Mouse (Mus musculus) hindbrain, embryonic 16.5 days (tissue): ENCODE results near the gene Hist1h3b. TPM values are rescaled to one million over a fixed set of nuclear protein-coding genes. Genes with fewer than 3 reads are reported as not detected.
A peak's percentile ranks its signal among the peaks of the same experiment; 100 is the strongest.
"Not testable (repeated sequence)": the region's sequence is repeated elsewhere in the genome, so short reads cannot be mapped to it uniquely, and the experiment has no call there.

Experiments used
- ATAC-seq: fragments of 200-750 bp; cut with Nextera tagmentation; 2 replicates; pipeline ENCODE4 v1.8.0; 2017; ENCODE audit warnings: moderate TSS enrichment, moderate library complexity
- H3K27ac ChIP-seq: fragments of 300-500 bp; sonication (generic); 2 replicates; pipeline ENCODE4 v1.5.1; 2014; ENCODE audit warnings: low read depth, mild to moderate bottlenecking, control low read depth, low read length, moderate library complexity
- H3K27me3 ChIP-seq: fragments of 300-500 bp; sonication (generic); replicated peaks from 2 replicates; pipeline ENCODE4 v1.6.1; 2014; ENCODE audit warnings: low read length; ENCODE audit not compliant: control insufficient read depth, insufficient read depth
- H3K36me3 ChIP-seq: fragments of 300-500 bp; sonication (generic); 2 replicates; pipeline ENCODE4 v1.6.1; 2014; ENCODE audit warnings: mild to moderate bottlenecking, low read length, moderate library complexity, mixed read lengths; ENCODE audit not compliant: control insufficient read depth, insufficient read depth
- H3K4me1 ChIP-seq: fragments of 300-500 bp; sonication (generic); 2 replicates; pipeline ENCODE4 v1.6.1; 2014; ENCODE audit warnings: low read depth, low read length; ENCODE audit not compliant: control insufficient read depth, insufficient read depth
- H3K4me2 ChIP-seq: fragments of 300-500 bp; sonication (generic); 2 replicates; pipeline ENCODE4 v1.6.1; 2014; ENCODE audit warnings: mild to moderate bottlenecking, low read length, control low read depth, moderate library complexity
- H3K4me3 ChIP-seq: fragments of 300-500 bp; sonication (generic); 2 replicates; pipeline ENCODE4 v1.5.1; 2014; ENCODE audit warnings: mild to moderate bottlenecking, low read length, control low read depth, moderate library complexity
- H3K9ac ChIP-seq: fragments of 300-500 bp; sonication (generic); 2 replicates; pipeline ENCODE4 v1.6.1; 2014; ENCODE audit warnings: low read depth, mild to moderate bottlenecking, control low read depth, low read length, moderate library complexity
- H3K9me3 ChIP-seq: fragments of 300-500 bp; sonication (generic); 2 replicates; pipeline ENCODE4 v1.6.1; 2014; ENCODE audit warnings: mild to moderate bottlenecking, low read length, moderate library complexity; ENCODE audit not compliant: control insufficient read depth
- WGBS: fragments of 180-500 bp; shearing (Covaris S2); extraction: QIAGEN DNeasy Blood & Tissue Kit; methylation state at CpG from one replicate; pipeline ENCODE4 v1.1.7; 2014; 5-methylcytosine and 5-hydroxymethylcytosine counted together
- polyA plus RNA-seq: library from polyadenylated mRNA; unstranded; fragments of >200 nt; fragmentation: Nextera tagmentation; extraction: Ambion mirVana; gene quantifications from 2 replicates; pipeline ENCODE4 v1.2.1, GENCODE M21; 2015

Hist1h3b gene
- 1.7 and 2.7 TPM in 2 replicates for polyA plus RNA-seq

- Histone ChIP-seq H3K4me3 (peak within 1 kb of the TSS; percentile 46), H3K4me2 (peak within 1 kb of the TSS; percentile 79), H3K27ac (peak within 1 kb of the TSS; percentile 93), H3K9ac (peak within 1 kb of the TSS; percentile 60)
- under 1% methylated on average over 16 of the region's 47 CpGs for WGBS
- not testable (repeated sequence) for H3K27me3 ChIP-seq, H3K4me1 ChIP-seq, H3K36me3 ChIP-seq, H3K9me3 ChIP-seq
- peak; percentile 86 for ATAC-seq
These were observed at the start of gene Hist1h3b for GRCm38 (mm10) chr13:23752067-23752741. Hist1h3b (plus strand) TSS chr13:23752267.

- H3K27ac ChIP-seq, H3K4me1 ChIP-seq, H3K4me2 ChIP-seq, H3K36me3 ChIP-seq, ATAC-seq, H3K9ac ChIP-seq, H3K27me3 ChIP-seq, H3K4me3 ChIP-seq, H3K9me3 ChIP-seq: not testable (repeated sequence)
- 89% methylated on average over 2 of the region's 2 CpGs for WGBS
These were observed 49.3 kb upstream of the Hist1h3b start for GRCm38 (mm10) chr13:23702801-23703200.

GRCm38 (mm10) chr13:23705751-23706356 is 46.2 kb upstream of the Hist1h3b start:
- H3K36me3 ChIP-seq: no peaks in the 10 kb centered on the region
- H3K9ac ChIP-seq: no peak overlapping the region
- no peaks in the 10 kb centered on the region for H3K27me3 ChIP-seq
- H3K4me1 ChIP-seq: peaks cover 6% of the 10 kb centered on the region
- no peak for ATAC-seq
- H3K9me3 ChIP-seq: no peaks in the 10 kb centered on the region
- no peak overlapping the region for H3K27ac ChIP-seq
- no peak overlapping the region for H3K4me3 ChIP-seq
- WGBS: 95% methylated on average over 7 of the region's 7 CpGs
- H3K4me2 ChIP-seq: no peak overlapping the region

GRCm38 (mm10) chr13:23706771-23707170 is 45.3 kb upstream of the Hist1h3b start:
- peaks cover 6% of the 10 kb centered on the region for H3K4me1 ChIP-seq
- 0 out of 2 replicates have a peak, but pooled peaks cover 3% of the 10 kb centered on the region for H3K27me3 ChIP-seq
- H3K9ac ChIP-seq: no peak overlapping the region
- H3K4me2 ChIP-seq: no peak overlapping the region
- no peak for ATAC-seq
- H3K9me3 ChIP-seq: no peaks in the 10 kb centered on the region
- no peak overlapping the region for H3K27ac ChIP-seq
- H3K36me3 ChIP-seq: no peaks in the 10 kb centered on the region
- 94% methylated on average over 12 of the region's 12 CpGs for WGBS
- no peak overlapping the region for H3K4me3 ChIP-seq

GRCm38 (mm10) chr13:23708041-23708440 is 44.0 kb upstream of the Hist1h3b start:
- H3K4me3 ChIP-seq: no peak overlapping the region
- no peaks in the 10 kb centered on the region for H3K9me3 ChIP-seq
- no peak overlapping the region for H3K27ac ChIP-seq
- peaks cover 6% of the 10 kb centered on the region for H3K4me1 ChIP-seq
- 90% methylated on average over 4 of the region's 4 CpGs for WGBS
- no peaks in the 10 kb centered on the region for H3K36me3 ChIP-seq
- H3K27me3 ChIP-seq: 0 out of 2 replicates have a peak, but pooled peaks cover 3% of the 10 kb centered on the region
- no peak overlapping the region for H3K9ac ChIP-seq
- no peak overlapping the region for H3K4me2 ChIP-seq
- ATAC-seq: no peak

- WGBS: 78% methylated on average over 4 of the region's 4 CpGs
- H3K36me3 ChIP-seq: no peaks in the 10 kb centered on the region
- 0 out of 2 replicates have a peak, but pooled peaks cover 3% of the 10 kb centered on the region for H3K27me3 ChIP-seq
- H3K9me3 ChIP-seq: no peaks in the 10 kb centered on the region
- ATAC-seq: no peak
- no peak overlapping the region for H3K9ac ChIP-seq
- no peak overlapping the region for H3K4me3 ChIP-seq
- H3K4me1 ChIP-seq: peaks cover 6% of the 10 kb centered on the region
- no peak overlapping the region for H3K27ac ChIP-seq
- H3K4me2 ChIP-seq: no peak overlapping the region
These were observed 43.4 kb upstream of the Hist1h3b start for GRCm38 (mm10) chr13:23708654-23709053.

- peak overlapping the region; percentile 34; the same call in 1 of the 2 replicates for H3K27ac ChIP-seq
- ATAC-seq: no peak
- 8% methylated on average over 15 of the region's 15 CpGs for WGBS
- H3K4me1 ChIP-seq: peaks cover 6% of the 10 kb centered on the region
- H3K9me3 ChIP-seq: no peaks in the 10 kb centered on the region
- no peaks in the 10 kb centered on the region for H3K36me3 ChIP-seq
- H3K4me3 ChIP-seq: peak overlapping the region; percentile 38
- 0 out of 2 replicates have a peak, but pooled peaks cover 3% of the 10 kb centered on the region for H3K27me3 ChIP-seq
- H3K4me2 ChIP-seq: peak overlapping the region; percentile 76
- H3K9ac ChIP-seq: peak overlapping the region; percentile 61
These were observed 42.2 kb upstream of the Hist1h3b start for GRCm38 (mm10) chr13:23709714-23710373.

- peak within 1 kb of the TSS; percentile 61 for H3K9ac ChIP-seq
- H3K9me3 ChIP-seq: no peaks in the 10 kb centered on the region
- H3K36me3 ChIP-seq: no peaks in the 10 kb centered on the region
- 0 out of 2 replicates have a peak, but pooled peaks cover 3% of the 10 kb centered on the region for H3K27me3 ChIP-seq
- H3K4me2 ChIP-seq: peak within 1 kb of the TSS; percentile 76
- ATAC-seq: peak; percentile 75; the same call in 1 of the 2 replicates
- H3K4me3 ChIP-seq: peak within 1 kb of the TSS; percentile 38
- peaks cover 6% of the 10 kb centered on the region for H3K4me1 ChIP-seq
- WGBS: 2% methylated on average over 17 of the region's 17 CpGs
- peak within 1 kb of the TSS; percentile 34; the same call in 1 of the 2 replicates for H3K27ac ChIP-seq
These were observed 41.5 kb upstream of the Hist1h3b start, which contains the start of gene Hfe for GRCm38 (mm10) chr13:23710374-23711089. Hfe (minus strand) TSS chr13:23710854.
